Mouse (Mus musculus) left cerebral cortex, adult 9 months (tissue): ENCODE measurements around the gene Mtmr3.
"Not testable (repeated sequence)": the region's sequence is repeated elsewhere in the genome, so short reads cannot be mapped to it uniquely, and the experiment has no call there.

Experiments
- DNase-seq, 2 experiments: peaks; one replicate each; pipeline ENCODE4 v3.0.0; 2022; ENCODE audit warnings: low spot score in 2 of 2

Gene Mtmr3

GRCm38 (mm10) chr11:4601890-4602289, 7.2 kb upstream of the Mtmr3 start:
- DNase-seq = no peak

GRCm38 (mm10) chr11:4599916-4600315, 5.3 kb upstream of the Mtmr3 start:
- DNase-seq = no peak

- DNase-seq = no peak
Observed at GRCm38 (mm10) chr11:4598411-4598810, 3.7 kb upstream of the Mtmr3 start.

GRCm38 (mm10) chr11:4593849-4594607, 635 bp downstream of the Mtmr3 start:
- peak in 1 of 2 experiments; percentile 20 for DNase-seq

- no peak for DNase-seq
Observed at GRCm38 (mm10) chr11:4593491-4593848, 1.2 kb downstream of the Mtmr3 start.

- no peak for DNase-seq
Observed at GRCm38 (mm10) chr11:4591811-4592210, 2.9 kb downstream of the Mtmr3 start.

- peak in 1 of 2 experiments; percentile 56 for DNase-seq
Observed at GRCm38 (mm10) chr11:4578682-4579081, 16.0 kb downstream of the Mtmr3 start.

- no peak for DNase-seq
Observed at GRCm38 (mm10) chr11:4577079-4577478, 17.6 kb downstream of the Mtmr3 start.

GRCm38 (mm10) chr11:4576090-4576732, 18.5 kb downstream of the Mtmr3 start:
- not testable (repeated sequence) for DNase-seq

GRCm38 (mm10) chr11:4571491-4571901, 23.2 kb downstream of the Mtmr3 start:
- peak; percentile 19 to 20 for DNase-seq

GRCm38 (mm10) chr11:4566333-4566732, 28.3 kb downstream of the Mtmr3 start:
- no peak for DNase-seq

GRCm38 (mm10) chr11:4565545-4565944, 29.1 kb downstream of the Mtmr3 start:
- no peak for DNase-seq

- DNase-seq = no peak
Observed at GRCm38 (mm10) chr11:4553274-4554063, 41.2 kb downstream of the Mtmr3 start.

- DNase-seq = no peak
Observed at GRCm38 (mm10) chr11:4547569-4547968, 47.1 kb downstream of the Mtmr3 start.

- DNase-seq = no peak
Observed at GRCm38 (mm10) chr11:4545976-4546375, 48.7 kb downstream of the Mtmr3 start.

GRCm38 (mm10) chr11:4545401-4545800, 49.3 kb downstream of the Mtmr3 start:
- DNase-seq = no peak

GRCm38 (mm10) chr11:4544627-4544921, 50.1 kb downstream of the Mtmr3 start:
- DNase-seq = not testable (repeated sequence)

GRCm38 (mm10) chr11:4543746-4544626, 50.7 kb downstream of the Mtmr3 start:
- no peak for DNase-seq

- no peak for DNase-seq
Observed at GRCm38 (mm10) chr11:4543040-4543551, 51.6 kb downstream of the Mtmr3 start.

- no peak for DNase-seq
Observed at GRCm38 (mm10) chr11:4536645-4537044, 58.0 kb downstream of the Mtmr3 start.

GRCm38 (mm10) chr11:4527132-4527531, 67.5 kb downstream of the Mtmr3 start:
- no peak for DNase-seq
